Comparison of ENCODE assay signal across 8 mouse cellular contexts in genomic region chr13:58112601-58113041, GRCm38 (mm10). TPM values are rescaled to one million over a fixed set of nuclear protein-coding genes. Genes with fewer than 3 reads are reported as not detected.
DNase-seq lines count a peak whose midpoint lies in the region; ATAC-seq and TF ChIP-seq lines count a peak whose summit lies in the region.

No protein-coding gene starts in this region.

- no peak for TF ChIP-seq CTCF in thymus, adult 2 months (IDR thresholded peaks at IDR 0.05; ENCODE audit: borderline replicate concordance, control insufficient read depth, extremely low read depth, insufficient read depth, low read length, poor library complexity)

- no peak for TF ChIP-seq POLR2A in thymus, adult 2 months (IDR thresholded peaks at IDR 0.05; ENCODE audit: control insufficient read depth, extremely low read depth, insufficient read depth, low read length, poor library complexity)

- peak overlapping the region; percentile 76 for H3K4me2 ChIP-seq in hindbrain, embryonic 13.5 days

- H3K4me3 ChIP-seq in thymus, adult 2 months (ENCODE audit: control insufficient read depth, insufficient read depth, low read length), result peak overlapping the region; percentile 54
- peak overlapping the region; percentile 58 for H3K4me3 ChIP-seq in hindbrain, embryonic 13.5 days
- H3K4me3 ChIP-seq in macrophage (ENCODE audit: inconsistent target), result peak overlapping the region; percentile 34

- peaks cover 29% of the 10 kb centered on the region for H3K4me1 ChIP-seq in thymus, adult 2 months (replicated peaks; ENCODE audit: control insufficient read depth, insufficient read depth, low read length)
- peaks cover 29% of the 10 kb centered on the region for H3K4me1 ChIP-seq in hindbrain, embryonic 13.5 days (replicated peaks)

- H3K79me2 ChIP-seq in macrophage (ENCODE audit: inconsistent target), result no peaks in the 10 kb centered on the region

- peak overlapping the region; percentile 74 for H3K9ac ChIP-seq in hindbrain, embryonic 13.5 days

- intact Hi-C loops in gastrocnemius, postnatal 14 days (cut with DNase I; ENCODE audit: low total_unique reads), result loop anchor here (5.0 kb wide), 2 partner anchors 80 to 100 kb away; no protein-coding TSS in a partner anchor

- no peaks in the 10 kb centered on the region for H3K9me3 ChIP-seq in hindbrain, embryonic 13.5 days

- DNase-seq in gastrocnemius, adult 18-20 months (ENCODE audit: low spot score), result peak; percentile 8
- DNase-seq in gastrocnemius, postnatal 14 days, result no peak
- no peak for DNase-seq in thymus, adult 2 months
- DNase-seq in thymus, postnatal 0 days (ENCODE audit: low spot score), result no peak
- no peak for DNase-seq in urinary bladder, postnatal 25 days (ENCODE audit: low spot score)
- no peak for DNase-seq in embryo, embryonic 10.5 days (ENCODE audit: low spot score)

- no peak for ATAC-seq in hindbrain, embryonic 13.5 days (ENCODE audit: low FRiP score)

- WGBS in thymus, adult 2 months, result 10% methylated on average over 11 of the region's 11 CpGs
- WGBS in hindbrain, embryonic 13.5 days, result 13% methylated on average over 11 of the region's 11 CpGs
- 16% methylated on average over 11 of the region's 11 CpGs for WGBS in macrophage (ENCODE audit: missing documents)

- peak overlapping the region; percentile 46 for H3K27ac ChIP-seq in thymus, adult 2 months (ENCODE audit: control insufficient read depth, insufficient read depth, low read length)
- H3K27ac ChIP-seq in hindbrain, embryonic 13.5 days, result peak overlapping the region; percentile 94
- H3K27ac ChIP-seq in macrophage, result no peak overlapping the region

- H3K27me3 ChIP-seq in thymus, adult 2 months (ENCODE audit: control insufficient read depth, insufficient read depth, low read length), result no peaks in the 10 kb centered on the region
- H3K27me3 ChIP-seq in hindbrain, embryonic 13.5 days, result no peaks in the 10 kb centered on the region

- no peaks in the 10 kb centered on the region for H3K36me3 ChIP-seq in thymus, adult 2 months (ENCODE audit: control insufficient read depth, insufficient read depth, low read length)
- H3K36me3 ChIP-seq in hindbrain, embryonic 13.5 days, result no peaks in the 10 kb centered on the region
- H3K36me3 ChIP-seq in macrophage (ENCODE audit: inconsistent target), result no peaks in the 10 kb centered on the region

RNA-seq across cellular contexts. Expression of gene Klhl3, which starts 0.8 kb away (rescaled TPM):
- total RNA-seq in gastrocnemius, adult 18-20 months (2021), result under 1 TPM; 0.26 to 0.78 TPM
- total RNA-seq in gastrocnemius, postnatal 14 days (2021), result 1 to 10 TPM; 1.0 to 1.2 TPM
- polyA plus RNA-seq in thymus, adult 2 months (2012; rRNA removed), result 1.9 and 2.0 TPM in 2 replicates
- 1.4 and 1.8 TPM in 2 replicates for polyA plus RNA-seq in thymus, postnatal 0 days (2015; fragmentation: Nextera tagmentation; extraction: Ambion mirVana)
- 11.5 and 11.7 TPM in 2 replicates for polyA plus RNA-seq in hindbrain, embryonic 13.5 days (2015; fragmentation: Nextera tagmentation; extraction: Ambion mirVana)
- total RNA-seq in macrophage (2018; cell fraction: chromatin; rRNA removed), result under 1 TPM in 13 of 26 experiments, not detected in 13; 0.09 to 0.71 (median 0.41) TPM
- total RNA-seq in macrophage (2018; cell fraction: cytosol; rRNA removed), result under 1 TPM in 25 of 26 experiments, not detected in 1; 0.03 to 0.34 (median 0.10) TPM
- 1 to 10 TPM in 1 of 26 experiments, under 1 TPM in 13, not detected in 12; 0.06 to 2.2 (median 0.28) TPM for total RNA-seq in macrophage (2018; cell fraction: nucleus; rRNA removed)
- polyA plus RNA-seq in macrophage (2018), result 0.05 to 1.1 TPM (median 0.19 TPM) in 3 replicates

RNA-seq across cellular contexts. Expression of gene Hnrnpa0, which starts 15.7 kb away (rescaled TPM):
- 10 to 100 TPM; 30.8 to 34.4 TPM for total RNA-seq in gastrocnemius, adult 18-20 months (2021)
- 10 to 100 TPM; 57.3 to 65.1 TPM for total RNA-seq in gastrocnemius, postnatal 14 days (2021)
- polyA plus RNA-seq in thymus, adult 2 months (2012; rRNA removed), result 169 and 254 TPM in 2 replicates
- 41.9 and 52.6 TPM in 2 replicates for polyA plus RNA-seq in thymus, postnatal 0 days (2015; fragmentation: Nextera tagmentation; extraction: Ambion mirVana)
- polyA plus RNA-seq in hindbrain, embryonic 13.5 days (2015; fragmentation: Nextera tagmentation; extraction: Ambion mirVana), result 67.5 and 68.8 TPM in 2 replicates
- 10 to 100 TPM in 12 of 26 experiments, 1 to 10 TPM in 14; 3.4 to 31.2 (median 9.5) TPM for total RNA-seq in macrophage (2018; cell fraction: chromatin; rRNA removed)
- 10 to 100 TPM; 38.9 to 70.2 (median 49.6) TPM for total RNA-seq in macrophage (2018; cell fraction: cytosol; rRNA removed)
- 10 to 100 TPM; 16.2 to 68.0 (median 38.1) TPM for total RNA-seq in macrophage (2018; cell fraction: nucleus; rRNA removed)
- polyA plus RNA-seq in macrophage (2018), result 18.4 to 77.1 TPM (median 48.4 TPM) in 3 replicates

RNA-seq across cellular contexts. Expression of gene Idnk, which starts 44.8 kb away (rescaled TPM):
- 1 to 10 TPM; 5.9 to 7.9 TPM for total RNA-seq in gastrocnemius, adult 18-20 months (2021)
- total RNA-seq in gastrocnemius, postnatal 14 days (2021), result 10 to 100 TPM in 1 of 2 experiments, 1 to 10 TPM in 1; 9.0 to 10.2 TPM
- polyA plus RNA-seq in thymus, adult 2 months (2012; rRNA removed), result 53.4 and 57.2 TPM in 2 replicates
- polyA plus RNA-seq in thymus, postnatal 0 days (2015; fragmentation: Nextera tagmentation; extraction: Ambion mirVana), result 109 and 117 TPM in 2 replicates
- polyA plus RNA-seq in hindbrain, embryonic 13.5 days (2015; fragmentation: Nextera tagmentation; extraction: Ambion mirVana), result 71.4 and 73.5 TPM in 2 replicates
- 10 to 100 TPM; 13.8 to 98.1 (median 53.0) TPM for total RNA-seq in macrophage (2018; cell fraction: chromatin; rRNA removed)
- 10 to 100 TPM; 23.9 to 95.4 (median 51.6) TPM for total RNA-seq in macrophage (2018; cell fraction: cytosol; rRNA removed)
- total RNA-seq in macrophage (2018; cell fraction: nucleus; rRNA removed), result 100 to 1,000 TPM in 7 of 26 experiments, 10 to 100 TPM in 19; 18.0 to 132 (median 67.2) TPM
- polyA plus RNA-seq in macrophage (2018), result 22.2 to 41.3 TPM (median 25.5 TPM) in 3 replicates
